ENCODE assay signal across 11 mouse cellular contexts in genomic region chr10:43741361-43742084, GRCm38 (mm10).
DNase-seq lines count a peak whose midpoint lies in the region; ATAC-seq lines count a peak whose summit lies in the region.
"Had no signal": no experiment of that assay in that cellular context is flagged by ENCODE, and none has a peak within 500 bp of the region (broad histone marks: within the 10 kb centered on the region; RNA-seq: fewer than 3 reads in every experiment).

No protein-coding gene starts in this region.

- no peaks in the 10 kb centered on the region for H3K9me3 ChIP-seq in heart, embryonic 14.5 days (ENCODE audit: control insufficient read depth, low read length)
- no peaks in the 10 kb centered on the region for H3K9me3 ChIP-seq in neural tube, embryonic 15.5 days (replicated peaks)
- H3K9me3 ChIP-seq in hindbrain, embryonic 13.5 days: no peaks in the 10 kb centered on the region
- H3K9me3 ChIP-seq: hindbrain, embryonic 15.5 days; midbrain, embryonic 12.5 days had no signal

- H3K4me1 ChIP-seq in heart, embryonic 14.5 days (ENCODE audit: control insufficient read depth in 2 of 2, insufficient read depth in 2 of 2, low read length in 2 of 2): peaks cover 28 to 35% of the 10 kb centered on the region in 2 experiments
- H3K4me1 ChIP-seq in neural tube, embryonic 15.5 days: peaks cover 16% of the 10 kb centered on the region
- H3K4me1 ChIP-seq in hindbrain, embryonic 13.5 days (replicated peaks): peaks cover 33% of the 10 kb centered on the region

- H3K27ac ChIP-seq in heart, embryonic 14.5 days (replicated peaks in 1 of 2; ENCODE audit: control insufficient read depth in 1 of 2, insufficient read depth in 1 of 2, low read depth in 2 of 2, low read length in 2 of 2): no peak overlapping the region; a peak in 1 of 4 replicates
- no peak overlapping the region for H3K27ac ChIP-seq in neural tube, embryonic 15.5 days (replicated peaks)
- no peak overlapping the region for H3K27ac ChIP-seq in hindbrain, embryonic 13.5 days
- H3K27ac ChIP-seq: hindbrain, embryonic 15.5 days had no signal

- DNase-seq in heart, postnatal 4 days: no peak
- peak; percentile 37 for DNase-seq in neural tube, embryonic 10.5 days (ENCODE audit: extremely low spot score, low spot score)
- DNase-seq in thymus, postnatal 0 days (ENCODE audit: low spot score): peak; percentile 28
- no peak for DNase-seq in urinary bladder, postnatal 4 days (ENCODE audit: low spot score in 2 of 2)
- no peak for DNase-seq in left cerebral cortex, adult 18-20 months (ENCODE audit: low spot score in 2 of 2)
- DNase-seq: liver had no signal

- H3K9ac ChIP-seq in heart, embryonic 14.5 days (ENCODE audit: low read length): peak overlapping the region; percentile 46; the same call in 1 of the 2 replicates
- no peak overlapping the region for H3K9ac ChIP-seq in neural tube, embryonic 15.5 days (replicated peaks)
- H3K9ac ChIP-seq in hindbrain, embryonic 13.5 days: peak overlapping the region; percentile 51
- H3K9ac ChIP-seq: hindbrain, embryonic 15.5 days; midbrain, embryonic 12.5 days had no signal

- WGBS in heart, embryonic 14.5 days: 25% methylated on average over 18 of the region's 18 CpGs
- WGBS in neural tube, embryonic 15.5 days: 50% methylated on average over 18 of the region's 18 CpGs
- WGBS in hindbrain, embryonic 13.5 days: 41% methylated on average over 18 of the region's 18 CpGs

- no peaks in the 10 kb centered on the region for H3K27me3 ChIP-seq in heart, embryonic 14.5 days (ENCODE audit: control insufficient read depth, insufficient read depth, low read length)
- no peaks in the 10 kb centered on the region for H3K27me3 ChIP-seq in neural tube, embryonic 15.5 days (replicated peaks)
- H3K27me3 ChIP-seq in hindbrain, embryonic 13.5 days: 0 out of 2 replicates have a peak, but pooled peaks cover 3% of the 10 kb centered on the region
- H3K27me3 ChIP-seq: hindbrain, embryonic 15.5 days had no signal

- H3K36me3 ChIP-seq in heart, embryonic 14.5 days (ENCODE audit: control insufficient read depth, insufficient read depth, low read length): no peaks in the 10 kb centered on the region
- no peaks in the 10 kb centered on the region for H3K36me3 ChIP-seq in neural tube, embryonic 15.5 days
- no peaks in the 10 kb centered on the region for H3K36me3 ChIP-seq in hindbrain, embryonic 13.5 days
- H3K36me3 ChIP-seq: hindbrain, embryonic 15.5 days; midbrain, embryonic 12.5 days had no signal

- ATAC-seq in heart, embryonic 14.5 days (ENCODE audit: insufficient number of reproducible peaks, insufficient read depth, low FRiP score, low read depth): peak; percentile 22; the same call in 1 of the 2 replicates
- no peak for ATAC-seq in neural tube, embryonic 15.5 days (ENCODE audit: low FRiP score)
- no peak for ATAC-seq in hindbrain, embryonic 13.5 days (ENCODE audit: low FRiP score)

- H3K4me3 ChIP-seq in heart, embryonic 14.5 days (ENCODE audit: control insufficient read depth in 1 of 2, insufficient read depth in 1 of 2, low read depth in 1 of 2, low read length in 2 of 2): no peak overlapping the region
- no peak overlapping the region for H3K4me3 ChIP-seq in neural tube, embryonic 15.5 days (replicated peaks)
- H3K4me3 ChIP-seq in hindbrain, embryonic 13.5 days: no peak overlapping the region
- H3K4me3 ChIP-seq: hindbrain, embryonic 15.5 days had no signal

- peak overlapping the region; percentile 21 for H3K4me2 ChIP-seq in heart, embryonic 14.5 days (ENCODE audit: low read length)
- no peak overlapping the region for H3K4me2 ChIP-seq in neural tube, embryonic 15.5 days
- H3K4me2 ChIP-seq in hindbrain, embryonic 13.5 days: no peak overlapping the region

Comparison
In these comparisons a context has a peak if more than half of its experiments do, and no peak if none do; other contexts are left out.
1. DNase-seq: peak in neural tube, embryonic 10.5 days (single experiment) and thymus, postnatal 0 days (single experiment); none in heart, postnatal 4 days (single experiment), urinary bladder, postnatal 4 days (0 of 2) and left cerebral cortex, adult 18-20 months (0 of 2).